ENCODE assay signal across 7 mouse cellular contexts in the genomic region with DNA sequence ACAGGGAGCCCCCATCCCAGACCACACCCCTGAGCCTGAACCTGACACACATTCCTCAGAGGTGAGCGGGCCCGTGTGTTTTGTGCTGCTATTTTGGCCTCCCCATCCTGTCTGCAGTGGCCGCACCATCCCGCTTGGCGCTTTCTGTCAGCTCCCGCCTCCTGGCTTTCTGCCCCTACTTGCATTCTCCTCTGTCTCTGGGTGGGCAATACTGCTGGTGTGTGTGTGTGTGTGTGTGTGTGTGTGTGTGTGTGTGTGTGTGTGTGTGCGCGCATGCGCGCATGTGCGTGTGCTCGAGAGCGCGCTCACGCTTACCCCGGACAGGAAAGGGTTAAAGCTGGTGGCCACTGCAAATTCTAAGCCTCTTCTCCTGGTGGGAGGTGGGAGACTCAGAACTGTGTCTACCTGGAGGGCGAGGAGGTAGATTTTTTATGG. TPM values are rescaled to one million over a fixed set of nuclear protein-coding genes. Genes with fewer than 3 reads are reported as not detected.
DNase-seq lines count a peak whose midpoint lies in the region; TF ChIP-seq lines count a peak whose summit lies in the region.

No protein-coding gene starts in this region.

- H3K27ac ChIP-seq in embryonic facial prominence, embryonic 10.5 days (replicated peaks), result peak overlapping the region; percentile 96
- no peak overlapping the region for H3K27ac ChIP-seq in olfactory bulb, adult 2 months (ENCODE audit: insufficient read depth, low read depth, low read length)

- H3K4me3 ChIP-seq in embryonic facial prominence, embryonic 10.5 days, result peak overlapping the region; percentile 93
- H3K4me3 ChIP-seq in olfactory bulb, adult 2 months (ENCODE audit: insufficient read depth, low read depth, low read length), result peak overlapping the region; percentile 7; the same call in 1 of the 2 replicates

- peak; percentile 39 for DNase-seq in urinary bladder, postnatal 25 days (ENCODE audit: low spot score)
- DNase-seq in urinary bladder, postnatal 10 days (ENCODE audit: low spot score), result no peak
- peak; percentile 58 for DNase-seq in embryonic facial prominence, embryonic 10.5 days (ENCODE audit: low spot score)
- DNase-seq in heart, postnatal 4 days, result peak; percentile 76
- peak; percentile 30 for DNase-seq in liver
- DNase-seq in left cerebral cortex, postnatal 25 days (ENCODE audit: low spot score in 2 of 2), result no peak

- no peak for TF ChIP-seq CTCF in olfactory bulb, adult 2 months (IDR thresholded peaks at IDR 0.05; ENCODE audit: insufficient read depth, low read depth, low read length)

- no peaks in the 10 kb centered on the region for H3K9me3 ChIP-seq in embryonic facial prominence, embryonic 10.5 days

- intact Hi-C loops in left cerebral cortex, postnatal 25 days (cut with DNase I), result no loop called here

- 2% methylated on average over 17 of the region's 17 CpGs for WGBS in embryonic facial prominence, embryonic 10.5 days
- 14% methylated on average over 17 of the region's 17 CpGs for WGBS in olfactory bulb, adult 2 months

- no peak for TF ChIP-seq POLR2A in olfactory bulb, adult 2 months (IDR thresholded peaks at IDR 0.05; ENCODE audit: insufficient read depth, low read depth, low read length)

- peaks cover 99% of the 10 kb centered on the region for H3K4me1 ChIP-seq in embryonic facial prominence, embryonic 10.5 days
- peaks cover 88% of the 10 kb centered on the region for H3K4me1 ChIP-seq in olfactory bulb, adult 2 months (ENCODE audit: control insufficient read depth, insufficient read depth, low read length)

- H3K27me3 ChIP-seq in embryonic facial prominence, embryonic 10.5 days (replicated peaks; ENCODE audit: low read depth, poor library complexity, severe bottlenecking), result no peaks in the 10 kb centered on the region

- H3K36me3 ChIP-seq in embryonic facial prominence, embryonic 10.5 days (replicated peaks), result peaks cover 29% of the 10 kb centered on the region

RNA-seq across cellular contexts. Expression of gene Bcl9l, which starts 7.0 kb away (rescaled TPM):
- 7.4 and 7.7 TPM in 2 replicates for polyA plus RNA-seq in embryonic facial prominence, embryonic 10.5 days (2016; fragmentation: Nextera tagmentation; extraction: Ambion mirVana)
- total RNA-seq in heart, postnatal 4 days (2021), result 10 to 100 TPM; 56.8 to 64.0 TPM
- not detected in 2 replicates for polyA plus RNA-seq in olfactory bulb, adult 2 months (2012; ENCODE audit: insufficient read depth, insufficient read length, low replicate concordance, missing spikeins)
- total RNA-seq in left cerebral cortex, postnatal 25 days (2021), result 10 to 100 TPM; 60.3 to 60.9 TPM

RNA-seq across cellular contexts. Expression of gene Upk2, which starts 34.9 kb away (rescaled TPM):
- 0.41 and 0.59 TPM in 2 replicates for polyA plus RNA-seq in embryonic facial prominence, embryonic 10.5 days (2016; fragmentation: Nextera tagmentation; extraction: Ambion mirVana)
- total RNA-seq in heart, postnatal 4 days (2021), result not detected
- not detected in 2 replicates for polyA plus RNA-seq in olfactory bulb, adult 2 months (2012; ENCODE audit: insufficient read depth, insufficient read length, low replicate concordance, missing spikeins)
- total RNA-seq in left cerebral cortex, postnatal 25 days (2021), result not detected

RNA-seq across cellular contexts. Expression of gene Foxr1, which starts 48.7 kb away (rescaled TPM):
- not detected in 2 replicates for polyA plus RNA-seq in embryonic facial prominence, embryonic 10.5 days (2016; fragmentation: Nextera tagmentation; extraction: Ambion mirVana)
- not detected for total RNA-seq in heart, postnatal 4 days (2021)
- polyA plus RNA-seq in olfactory bulb, adult 2 months (2012; ENCODE audit: insufficient read depth, insufficient read length, low replicate concordance, missing spikeins), result not detected in 2 replicates
- total RNA-seq in left cerebral cortex, postnatal 25 days (2021), result not detected

Comparison
In these comparisons a context has a peak if more than half of its experiments do, and no peak if none do; other contexts are left out.
1. DNase-seq: peak in urinary bladder, postnatal 25 days (single experiment), embryonic facial prominence, embryonic 10.5 days (single experiment), heart, postnatal 4 days (single experiment) and liver (single experiment); none in urinary bladder, postnatal 10 days (single experiment) and left cerebral cortex, postnatal 25 days (0 of 2).